Mouse (Mus musculus): ENCODE results near the gene Tmem176b. TPM values are rescaled to one million over a fixed set of nuclear protein-coding genes. Genes with fewer than 3 reads are reported as not detected.

Gene Tmem176b
- polyA plus RNA-seq, 1 experiment: 168 TPM

- TF ChIP-seq POLR2A (IDR thresholded peaks at IDR 0.05; ENCODE audit: low read depth, low read length): no peak
- TF ChIP-seq CTCF (IDR thresholded peaks at IDR 0.05; ENCODE audit: borderline replicate concordance, insufficient read depth, low read length): no peak
- Histone ChIP-seq H3K4me1 (ENCODE audit: control insufficient read depth, insufficient read depth, low read length) (no peaks in the 10 kb centered on the region), H3K4me3 (ENCODE audit: insufficient read depth, low read length) (no peak overlapping the region), H3K27ac (ENCODE audit: insufficient read depth, low read length) (no peak overlapping the region)
Observed at GRCm38 (mm10) chr6:48804346-48804745, 37.0 kb downstream of the Tmem176b start.

DNA sequence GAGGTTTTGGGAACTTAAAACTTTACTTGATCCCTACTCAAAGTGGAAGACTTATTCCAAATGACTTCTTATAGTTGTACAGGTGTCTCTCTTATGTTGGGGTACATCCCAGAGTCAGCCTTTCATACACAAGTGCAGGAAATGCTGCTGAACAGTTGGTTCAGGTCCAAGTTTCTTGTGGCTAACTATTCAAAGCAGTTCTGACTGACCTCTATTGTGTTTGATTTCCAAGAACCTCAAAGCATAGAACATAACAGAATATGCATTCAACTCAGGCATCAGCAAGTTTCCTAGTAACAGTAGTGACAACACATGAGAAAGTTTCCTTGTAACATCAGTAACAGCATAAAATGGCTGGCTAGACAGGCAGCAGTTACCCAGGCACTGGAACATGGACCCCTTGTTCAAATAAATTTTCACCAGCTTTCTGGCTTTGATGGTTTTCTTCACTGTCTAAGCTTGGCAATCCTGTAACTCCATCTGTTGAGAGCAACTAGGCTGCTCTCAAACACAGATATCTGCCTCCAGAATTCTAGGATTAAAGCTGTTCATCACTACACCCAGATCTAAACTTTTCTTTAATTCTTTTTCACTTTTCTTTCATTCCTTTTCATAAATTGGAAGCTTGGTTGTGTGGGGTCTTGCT lies 37.8 kb downstream of the Tmem176b start:
- Histone ChIP-seq H3K27ac (ENCODE audit: insufficient read depth, low read length) (no peak overlapping the region), H3K4me3 (ENCODE audit: insufficient read depth, low read length) (no peak overlapping the region), H3K4me1 (ENCODE audit: control insufficient read depth, insufficient read depth, low read length) (no peaks in the 10 kb centered on the region)
- no peak for TF ChIP-seq POLR2A (IDR thresholded peaks at IDR 0.05; ENCODE audit: low read depth, low read length)
- no peak for TF ChIP-seq CTCF (IDR thresholded peaks at IDR 0.05; ENCODE audit: borderline replicate concordance, insufficient read depth, low read length)

DNA sequence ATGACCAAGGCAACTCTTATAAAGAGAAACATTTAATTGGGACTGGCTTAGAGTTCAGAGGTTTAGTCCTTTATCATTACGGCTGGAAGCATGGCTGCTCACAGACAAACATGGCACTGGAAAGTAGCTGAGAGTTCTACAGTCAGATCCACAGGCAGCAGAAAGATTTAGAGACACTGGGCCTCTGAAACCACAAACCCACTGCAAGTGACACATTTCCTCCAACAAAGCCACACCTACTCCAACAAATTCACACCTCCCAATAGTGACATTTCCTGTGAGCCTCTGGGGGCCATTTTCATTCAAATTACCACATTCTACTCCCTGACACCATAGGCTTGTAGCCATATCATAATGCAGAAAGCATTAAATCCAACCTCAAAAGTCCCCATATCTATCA lies 39.4 kb downstream of the Tmem176b start:
- Histone ChIP-seq H3K4me1 (ENCODE audit: control insufficient read depth, insufficient read depth, low read length) (no peaks in the 10 kb centered on the region), H3K27ac (ENCODE audit: insufficient read depth, low read length) (no peak overlapping the region), H3K4me3 (ENCODE audit: insufficient read depth, low read length) (no peak overlapping the region)
- no peak for TF ChIP-seq POLR2A (IDR thresholded peaks at IDR 0.05; ENCODE audit: low read depth, low read length)
- TF ChIP-seq CTCF (IDR thresholded peaks at IDR 0.05; ENCODE audit: borderline replicate concordance, insufficient read depth, low read length): no peak

- Histone ChIP-seq H3K4me1 (ENCODE audit: control insufficient read depth, insufficient read depth, low read length) (no peaks in the 10 kb centered on the region), H3K4me3 (ENCODE audit: insufficient read depth, low read length) (no peak overlapping the region), H3K27ac (ENCODE audit: insufficient read depth, low read length) (no peak overlapping the region)
- no peak for TF ChIP-seq CTCF (IDR thresholded peaks at IDR 0.05; ENCODE audit: borderline replicate concordance, insufficient read depth, low read length)
- no peak for TF ChIP-seq POLR2A (IDR thresholded peaks at IDR 0.05; ENCODE audit: low read depth, low read length)
Observed at GRCm38 (mm10) chr6:48787867-48788266, 53.4 kb downstream of the Tmem176b start.

- Histone ChIP-seq H3K4me3 (ENCODE audit: insufficient read depth, low read length) (no peak overlapping the region), H3K27ac (ENCODE audit: insufficient read depth, low read length) (no peak overlapping the region), H3K4me1 (ENCODE audit: control insufficient read depth, insufficient read depth, low read length) (no peaks in the 10 kb centered on the region)
- TF ChIP-seq POLR2A (IDR thresholded peaks at IDR 0.05; ENCODE audit: low read depth, low read length): no peak
- no peak for TF ChIP-seq CTCF (IDR thresholded peaks at IDR 0.05; ENCODE audit: borderline replicate concordance, insufficient read depth, low read length)
Observed at GRCm38 (mm10) chr6:48785601-48786000, 55.7 kb downstream of the Tmem176b start.

DNA sequence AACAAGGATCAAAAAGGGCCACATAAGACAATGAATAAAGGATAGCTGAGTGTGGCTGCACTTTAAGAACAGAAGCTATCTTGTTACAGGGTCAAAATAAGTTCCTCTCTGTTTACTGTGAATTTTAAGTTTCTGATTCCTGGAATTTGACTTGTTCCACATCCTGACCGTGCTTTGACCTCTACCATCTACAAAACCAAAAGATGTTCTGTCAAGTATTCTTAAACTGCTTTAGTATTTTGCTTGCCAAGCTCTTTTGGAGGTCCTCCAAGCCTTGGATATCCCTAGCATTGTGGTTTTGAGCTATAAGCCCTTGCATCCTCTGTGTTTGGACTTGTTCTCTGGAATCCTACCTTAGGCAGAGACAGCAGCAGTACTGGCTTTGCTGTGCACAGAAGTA lies 56.1 kb downstream of the Tmem176b start:
- TF ChIP-seq CTCF (IDR thresholded peaks at IDR 0.05; ENCODE audit: borderline replicate concordance, insufficient read depth, low read length): no peak
- no peak for TF ChIP-seq POLR2A (IDR thresholded peaks at IDR 0.05; ENCODE audit: low read depth, low read length)
- no peaks in the 10 kb centered on the region for H3K4me1 ChIP-seq (ENCODE audit: control insufficient read depth, insufficient read depth, low read length)
- no peak overlapping the region for H3K4me3 ChIP-seq (ENCODE audit: insufficient read depth, low read length)
- no peak overlapping the region for H3K27ac ChIP-seq (ENCODE audit: insufficient read depth, low read length)

GRCm38 (mm10) chr6:48784406-48784805 lies 56.9 kb downstream of the Tmem176b start:
- no peaks in the 10 kb centered on the region for H3K4me1 ChIP-seq (ENCODE audit: control insufficient read depth, insufficient read depth, low read length)
- H3K4me3 ChIP-seq (ENCODE audit: insufficient read depth, low read length): no peak overlapping the region
- TF ChIP-seq POLR2A (IDR thresholded peaks at IDR 0.05; ENCODE audit: low read depth, low read length): no peak
- H3K27ac ChIP-seq (ENCODE audit: insufficient read depth, low read length): no peak overlapping the region

Other genes starting within 250 kb of the Tmem176b start
- 16.3 and 19.0 TPM in 2 replicates for gene Repin1, start 247.6 kb downstream of the Tmem176b start, polyA plus RNA-seq (2011; ENCODE audit: insufficient read length, low read depth, missing spikeins)
- gene Gm44965, start 247.6 kb downstream of the Tmem176b start, polyA plus RNA-seq (2011; ENCODE audit: insufficient read length, low read depth, missing spikeins): not detected in 2 replicates
- gene Zfp775, start 239.4 kb downstream of the Tmem176b start, polyA plus RNA-seq (2011; ENCODE audit: insufficient read length, low read depth, missing spikeins): 2.2 and 2.7 TPM in 2 replicates
- gene AI854703, start 214.7 kb downstream of the Tmem176b start, polyA plus RNA-seq (2011; ENCODE audit: insufficient read length, low read depth, missing spikeins): 0.84 and 1.6 TPM in 2 replicates
- gene Gimap8, start 194.3 kb downstream of the Tmem176b start, polyA plus RNA-seq (2011; ENCODE audit: insufficient read length, low read depth, missing spikeins): not detected in 2 replicates
- gene Gimap9, start 165.4 kb downstream of the Tmem176b start, polyA plus RNA-seq (2011; ENCODE audit: insufficient read length, low read depth, missing spikeins): 1.5 and 1.7 TPM in 2 replicates
- not detected in 2 replicates for gene Gimap4, start 156.9 kb downstream of the Tmem176b start, polyA plus RNA-seq (2011; ENCODE audit: insufficient read length, low read depth, missing spikeins)
- 0.72 and 0.88 TPM in 2 replicates for gene Gimap6, start 133.3 kb downstream of the Tmem176b start, polyA plus RNA-seq (2011; ENCODE audit: insufficient read length, low read depth, missing spikeins)
- not detected in 2 replicates for gene Gm28053, start 122.9 kb downstream of the Tmem176b start, polyA plus RNA-seq (2011; ENCODE audit: insufficient read length, low read depth, missing spikeins)
- not detected in 2 replicates for gene Gimap7, start 122.9 kb downstream of the Tmem176b start, polyA plus RNA-seq (2011; ENCODE audit: insufficient read length, low read depth, missing spikeins)
- not detected in 2 replicates for gene Gimap1, start 102.4 kb downstream of the Tmem176b start, polyA plus RNA-seq (2011; ENCODE audit: insufficient read length, low read depth, missing spikeins)
- not detected in 2 replicates for gene Gimap5, start 95.3 kb downstream of the Tmem176b start, polyA plus RNA-seq (2011; ENCODE audit: insufficient read length, low read depth, missing spikeins)
- gene Gimap3, start 70.6 kb downstream of the Tmem176b start, polyA plus RNA-seq (2011; ENCODE audit: insufficient read length, low read depth, missing spikeins): not detected in 2 replicates
- 102 and 117 TPM in 2 replicates for gene Tmem176a, start 577 bp downstream of the Tmem176b start, polyA plus RNA-seq (2011; ENCODE audit: insufficient read length, low read depth, missing spikeins)
- gene Aoc1, start 31.4 kb upstream of the Tmem176b start, polyA plus RNA-seq (2011; ENCODE audit: insufficient read length, low read depth, missing spikeins): not detected in 2 replicates
- not detected in 2 replicates for gene 1600015I10Rik, start 88.4 kb upstream of the Tmem176b start, polyA plus RNA-seq (2011; ENCODE audit: insufficient read length, low read depth, missing spikeins)
- gene Doxl2, start 133.5 kb upstream of the Tmem176b start, polyA plus RNA-seq (2011; ENCODE audit: insufficient read length, low read depth, missing spikeins): not detected in 2 replicates
- gene Svs1, start 145.4 kb upstream of the Tmem176b start, polyA plus RNA-seq (2011; ENCODE audit: insufficient read length, low read depth, missing spikeins): not detected in 2 replicates
- gene Gpnmb, start 195.1 kb upstream of the Tmem176b start, polyA plus RNA-seq (2011; ENCODE audit: insufficient read length, low read depth, missing spikeins): 29.1 and 33.1 TPM in 2 replicates
- 26.8 and 33.4 TPM in 2 replicates for gene Malsu1, start 232.3 kb upstream of the Tmem176b start, polyA plus RNA-seq (2011; ENCODE audit: insufficient read length, low read depth, missing spikeins)

Data from embryonic fibroblast, embryonic 13.5 days (primary cell).